Mouse (Mus musculus): ENCODE results near the gene Olfr157. TPM values are rescaled to one million over a fixed set of nuclear protein-coding genes. Genes with fewer than 3 reads are reported as not detected.

Gene Olfr157
- not detected in 2 replicates for polyA plus RNA-seq (2014; fragmentation: Nextera tagmentation; extraction: Ambion mirVana)

DNA sequence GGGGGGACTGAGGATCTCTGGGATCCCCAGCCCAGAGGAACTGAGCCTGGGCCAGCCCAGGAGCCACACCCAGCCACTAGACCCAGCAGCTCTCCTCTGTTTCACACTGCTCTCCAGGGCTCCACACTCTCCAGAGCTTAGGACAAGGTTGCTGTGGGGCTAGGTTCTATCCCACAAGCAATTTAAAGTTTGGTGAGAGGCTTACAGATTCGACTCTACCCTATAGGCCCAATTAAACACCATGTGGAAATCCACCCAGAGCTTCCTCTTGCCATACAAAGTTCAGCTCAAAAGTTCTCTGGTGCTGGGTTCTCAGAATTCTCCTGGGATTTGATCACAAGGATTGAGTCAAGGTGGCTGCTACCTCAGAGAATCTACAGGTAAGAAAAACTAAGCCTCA is at the start of gene Olfr157:
Gene Olfr157, minus strand, starts transcription at position 101 of the 400 bp plus-strand sequence.
- H3K4me2 ChIP-seq (ENCODE audit: low read depth, severe bottlenecking), result no peak within 1 kb of the TSS
- no peak within 1 kb of the TSS for H3K4me3 ChIP-seq (ENCODE audit: low read depth, low read length)
- no peaks in the 10 kb centered on the region for H3K27me3 ChIP-seq (ENCODE audit: control insufficient read depth, insufficient read depth, low read length)
- no peak within 1 kb of the TSS for H3K27ac ChIP-seq (replicated peaks; ENCODE audit: low read depth, low read length)
- DNase-seq (ENCODE audit: low spot score), result no peak
- H3K9ac ChIP-seq (ENCODE audit: low read length), result no peak within 1 kb of the TSS
- no peak for ATAC-seq (ENCODE audit: insufficient number of reproducible peaks, low FRiP score, low TSS enrichment, low read depth)
- 74% methylated on average over 1 of the region's 1 CpGs for WGBS
- H3K36me3 ChIP-seq (ENCODE audit: control insufficient read depth, insufficient read depth, low read length), result no peaks in the 10 kb centered on the region
- H3K4me1 ChIP-seq (ENCODE audit: control insufficient read depth, insufficient read depth, low read length), result no peaks in the 10 kb centered on the region
- no peaks in the 10 kb centered on the region; the same call in 1 of the 2 replicates for H3K9me3 ChIP-seq (ENCODE audit: control insufficient read depth, low read length)

DNA sequence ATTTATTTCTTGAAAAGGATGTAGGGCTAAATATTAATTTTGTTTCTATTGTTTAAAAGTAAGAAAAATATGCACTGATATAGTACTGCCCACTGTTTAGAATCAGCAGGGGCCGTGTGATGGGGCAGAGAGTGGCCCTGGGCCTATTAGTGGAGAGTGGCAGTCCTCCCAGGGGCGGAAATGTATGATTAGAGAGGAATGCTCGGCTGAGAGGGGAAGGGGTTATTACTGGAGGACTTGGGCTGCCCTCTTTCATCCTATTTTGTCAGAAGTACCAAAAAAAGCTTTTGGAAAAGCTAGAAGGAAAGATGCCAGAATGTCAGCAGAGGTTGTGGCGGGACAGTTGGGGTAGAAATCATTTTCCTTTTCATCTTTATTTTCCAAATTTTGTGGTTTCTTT is 44.2 kb upstream of the Olfr157 start:
- Histone ChIP-seq H3K27me3 (ENCODE audit: control insufficient read depth, insufficient read depth, low read length) (no peaks in the 10 kb centered on the region), H3K36me3 (ENCODE audit: control insufficient read depth, insufficient read depth, low read length) (no peaks in the 10 kb centered on the region), H3K27ac (replicated peaks; ENCODE audit: low read depth, low read length) (peak overlapping the region; percentile 2; the same call in 1 of the 2 replicates), H3K4me1 (ENCODE audit: control insufficient read depth, insufficient read depth, low read length) (peaks cover 16% of the 10 kb centered on the region), H3K4me3 (ENCODE audit: low read depth, low read length) (no peak overlapping the region), H3K9ac (ENCODE audit: low read length) (no peak overlapping the region), H3K4me2 (ENCODE audit: low read depth, severe bottlenecking) (no peak overlapping the region), H3K9me3 (ENCODE audit: control insufficient read depth, low read length) (no peaks in the 10 kb centered on the region)
- DNase-seq (ENCODE audit: low spot score), result peak; percentile 55
- no peak for ATAC-seq (ENCODE audit: insufficient number of reproducible peaks, low FRiP score, low TSS enrichment, low read depth)
- WGBS, result 14% methylated on average over 4 of the region's 4 CpGs

DNA sequence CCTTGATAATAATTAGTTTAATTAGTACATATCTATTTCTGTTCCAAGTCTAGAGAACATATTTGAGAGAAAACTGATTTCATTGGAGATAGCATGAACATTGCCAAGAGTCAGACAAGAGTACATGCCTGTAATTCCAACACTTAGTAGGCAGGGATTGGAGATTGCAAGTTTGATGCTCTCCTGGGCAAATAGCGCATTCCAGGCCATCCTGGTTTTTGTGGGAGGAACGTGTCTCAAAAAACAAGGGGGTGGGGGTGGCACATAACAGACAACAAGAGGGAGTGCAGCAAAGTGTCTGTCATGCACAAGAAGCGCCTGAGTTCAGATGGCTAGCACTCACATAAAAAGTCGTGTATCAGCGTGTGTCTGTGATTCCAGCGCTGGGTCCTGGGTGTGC is 39.6 kb upstream of the Olfr157 start:
- 79% methylated on average over 6 of the region's 6 CpGs for WGBS
- H3K27me3 ChIP-seq (ENCODE audit: control insufficient read depth, insufficient read depth, low read length), result no peaks in the 10 kb centered on the region
- no peak overlapping the region for H3K4me2 ChIP-seq (ENCODE audit: low read depth, severe bottlenecking)
- no peaks in the 10 kb centered on the region for H3K9me3 ChIP-seq (ENCODE audit: control insufficient read depth, low read length)
- no peak overlapping the region for H3K9ac ChIP-seq (ENCODE audit: low read length)
- no peak overlapping the region for H3K4me3 ChIP-seq (ENCODE audit: low read depth, low read length)
- H3K27ac ChIP-seq (replicated peaks; ENCODE audit: low read depth, low read length), result no peak overlapping the region
- H3K4me1 ChIP-seq (ENCODE audit: control insufficient read depth, insufficient read depth, low read length), result peaks cover 26% of the 10 kb centered on the region
- ATAC-seq (ENCODE audit: insufficient number of reproducible peaks, low FRiP score, low TSS enrichment, low read depth), result no peak
- DNase-seq (ENCODE audit: low spot score), result no peak
- no peaks in the 10 kb centered on the region for H3K36me3 ChIP-seq (ENCODE audit: control insufficient read depth, insufficient read depth, low read length)

DNA sequence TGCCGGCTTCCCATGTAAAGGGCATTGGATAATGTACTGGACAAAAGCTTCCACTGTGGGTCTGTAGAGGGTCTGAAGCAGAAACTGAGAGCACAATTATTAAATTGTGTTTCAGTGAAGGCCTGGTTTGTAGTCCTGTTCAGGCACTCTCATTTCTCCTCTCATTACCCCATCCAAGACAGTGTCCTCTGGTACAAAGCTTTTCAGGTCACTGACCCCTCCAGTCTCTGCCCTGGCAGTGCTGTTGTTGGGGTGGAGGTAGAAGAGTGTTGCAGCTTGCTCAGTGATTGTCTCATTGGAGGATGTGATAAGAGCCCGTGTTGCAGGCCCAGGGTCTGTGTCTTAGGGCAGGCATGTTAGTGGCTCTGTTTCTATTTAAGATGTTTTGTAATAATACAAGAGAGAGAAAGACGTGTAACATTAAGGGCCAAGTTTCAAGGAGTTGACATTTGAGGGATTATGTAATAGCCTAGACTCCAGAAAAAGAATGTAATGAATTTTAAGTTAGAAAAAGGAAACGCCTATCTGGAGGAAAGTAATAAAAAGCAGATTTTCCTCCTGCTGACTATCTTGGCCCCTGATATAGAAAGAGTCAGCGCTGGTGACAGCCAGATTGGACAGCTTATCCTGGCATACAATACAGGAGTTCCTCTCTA is 38.2 kb upstream of the Olfr157 start:
- Histone ChIP-seq H3K4me3 (ENCODE audit: low read depth, low read length) (no peak overlapping the region), H3K4me2 (ENCODE audit: low read depth, severe bottlenecking) (no peak overlapping the region), H3K27ac (replicated peaks; ENCODE audit: low read depth, low read length) (no peak overlapping the region), H3K9me3 (ENCODE audit: control insufficient read depth, low read length) (no peaks in the 10 kb centered on the region), H3K27me3 (ENCODE audit: control insufficient read depth, insufficient read depth, low read length) (no peaks in the 10 kb centered on the region), H3K4me1 (ENCODE audit: control insufficient read depth, insufficient read depth, low read length) (peaks cover 14% of the 10 kb centered on the region), H3K9ac (ENCODE audit: low read length) (0 out of 2 replicates have a peak overlapping the region, but pooled peaks have one; percentile 12), H3K36me3 (ENCODE audit: control insufficient read depth, insufficient read depth, low read length) (no peaks in the 10 kb centered on the region)
- ATAC-seq (ENCODE audit: insufficient number of reproducible peaks, low FRiP score, low TSS enrichment, low read depth), result no peak
- DNase-seq (ENCODE audit: low spot score), result no peak
- WGBS, result 34% methylated on average over 5 of the region's 5 CpGs

DNA sequence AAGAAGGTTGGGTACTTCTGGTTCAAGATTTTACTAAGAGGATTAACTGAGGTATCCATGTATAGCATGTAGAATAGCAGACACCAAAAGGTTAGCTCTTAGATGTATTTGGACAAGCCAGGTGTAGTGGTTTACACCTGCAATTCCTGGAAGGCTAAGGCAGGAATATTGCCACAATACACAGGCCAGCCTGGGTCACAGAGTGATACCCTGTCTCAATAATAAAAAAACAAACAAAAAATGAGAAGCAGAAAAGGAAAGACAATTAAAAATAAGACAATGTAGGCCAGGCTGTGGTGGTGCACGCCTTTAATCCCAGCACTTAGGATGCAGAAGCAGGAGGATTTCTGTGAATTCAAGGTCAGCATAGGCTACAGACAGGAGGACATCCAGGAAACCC is 37.2 kb upstream of the Olfr157 start:
- 97% methylated on average over 1 of the region's 1 CpGs for WGBS
- Histone ChIP-seq H3K9me3 (ENCODE audit: control insufficient read depth, low read length) (no peaks in the 10 kb centered on the region), H3K4me1 (ENCODE audit: control insufficient read depth, insufficient read depth, low read length) (peaks cover 14% of the 10 kb centered on the region), H3K36me3 (ENCODE audit: control insufficient read depth, insufficient read depth, low read length) (no peaks in the 10 kb centered on the region), H3K4me2 (ENCODE audit: low read depth, severe bottlenecking) (no peak overlapping the region), H3K27ac (replicated peaks; ENCODE audit: low read depth, low read length) (no peak overlapping the region), H3K9ac (ENCODE audit: low read length) (no peak overlapping the region), H3K4me3 (ENCODE audit: low read depth, low read length) (no peak overlapping the region), H3K27me3 (ENCODE audit: control insufficient read depth, insufficient read depth, low read length) (no peaks in the 10 kb centered on the region)
- DNase-seq (ENCODE audit: low spot score) (no peak), ATAC-seq (ENCODE audit: insufficient number of reproducible peaks, low FRiP score, low TSS enrichment, low read depth) (no peak)

DNA sequence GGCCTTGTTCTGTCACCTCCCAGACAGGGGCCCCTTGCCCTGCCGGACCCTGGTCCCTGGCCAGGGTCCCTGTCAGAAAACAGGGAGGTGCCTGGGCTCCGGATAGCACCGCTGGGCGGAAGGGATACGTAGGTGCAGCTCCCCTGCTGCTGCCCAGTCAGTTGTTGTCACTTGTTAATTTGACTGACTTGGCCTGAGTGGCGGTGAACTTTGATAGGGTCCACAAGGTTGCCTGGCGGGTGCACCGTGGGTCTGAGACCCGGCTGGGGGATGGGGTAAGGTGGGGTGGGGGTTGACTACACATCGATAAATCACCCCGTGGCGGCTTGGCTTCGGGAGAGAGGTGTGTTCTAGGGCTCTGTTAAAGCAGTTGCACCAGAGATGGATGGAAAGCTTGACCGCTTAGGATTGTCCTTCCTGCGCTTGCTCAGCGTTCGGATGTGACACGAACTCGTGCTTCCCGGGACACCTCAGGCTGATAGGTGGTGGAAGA is 36.0 kb upstream of the Olfr157 start:
- peak overlapping the region; percentile 76 for H3K9ac ChIP-seq (ENCODE audit: low read length)
- WGBS, result under 1% methylated on average over 20 of the region's 20 CpGs
- H3K9me3 ChIP-seq (ENCODE audit: control insufficient read depth, low read length), result no peaks in the 10 kb centered on the region
- peak overlapping the region; percentile 70 for H3K4me2 ChIP-seq (ENCODE audit: low read depth, severe bottlenecking)
- H3K4me1 ChIP-seq (ENCODE audit: control insufficient read depth, insufficient read depth, low read length), result peaks cover 14% of the 10 kb centered on the region
- no peak overlapping the region for H3K27ac ChIP-seq (replicated peaks; ENCODE audit: low read depth, low read length)
- ATAC-seq (ENCODE audit: insufficient number of reproducible peaks, low FRiP score, low TSS enrichment, low read depth), result peak; percentile 74
- no peak for DNase-seq (ENCODE audit: low spot score)
- no peaks in the 10 kb centered on the region for H3K27me3 ChIP-seq (ENCODE audit: control insufficient read depth, insufficient read depth, low read length)
- peak overlapping the region; percentile 71 for H3K4me3 ChIP-seq (ENCODE audit: low read depth, low read length)
- H3K36me3 ChIP-seq (ENCODE audit: control insufficient read depth, insufficient read depth, low read length), result no peaks in the 10 kb centered on the region

DNA sequence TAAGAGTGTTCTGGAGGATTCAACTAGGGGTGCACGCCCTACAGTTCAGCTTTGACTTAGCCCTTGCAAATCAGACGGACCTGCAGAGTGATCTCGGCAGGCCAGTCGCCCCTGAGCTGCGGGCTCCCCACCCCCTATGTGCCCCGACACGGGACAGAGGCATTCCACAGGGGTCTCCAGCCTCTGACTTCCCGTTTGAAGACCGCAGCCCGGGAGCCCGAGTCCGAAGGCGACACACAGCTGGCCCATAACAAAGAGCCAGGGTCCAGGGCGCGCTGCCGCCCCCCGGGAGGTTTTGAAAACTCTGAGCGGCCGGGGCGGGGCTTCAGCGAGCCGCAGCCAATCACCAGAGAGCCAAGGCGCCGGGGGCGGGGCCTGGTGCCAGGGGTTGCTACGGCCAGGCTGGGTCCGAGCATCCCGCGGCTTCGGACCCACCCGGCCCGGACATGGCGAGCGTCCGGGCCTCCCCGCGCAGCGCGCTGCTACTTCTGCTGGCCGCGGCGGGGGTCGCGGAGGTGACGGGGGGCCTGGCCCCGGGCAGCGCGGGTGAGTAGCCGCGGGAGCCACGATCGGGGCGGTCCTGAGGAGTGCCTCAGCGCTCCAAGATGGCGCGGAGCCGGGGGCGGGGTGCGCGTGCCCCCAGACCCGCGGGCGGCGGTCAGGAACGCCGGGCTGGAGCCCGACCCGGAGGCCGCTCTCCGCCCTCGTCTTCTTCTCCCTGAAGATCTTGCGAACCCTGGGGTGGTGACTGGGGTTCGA is 35.3 kb upstream of the Olfr157 start, which contains the start of gene Reck:
Gene Reck, plus strand, starts transcription at position 371 of the 759 bp plus-strand sequence.
- Histone ChIP-seq H3K36me3 (ENCODE audit: control insufficient read depth, insufficient read depth, low read length) (no peaks in the 10 kb centered on the region), H3K4me2 (ENCODE audit: low read depth, severe bottlenecking) (peak within 1 kb of the TSS; percentile 70), H3K9ac (ENCODE audit: low read length) (peak within 1 kb of the TSS; percentile 76), H3K4me3 (ENCODE audit: low read depth, low read length) (peak within 1 kb of the TSS; percentile 71), H3K27ac (replicated peaks; ENCODE audit: low read depth, low read length) (peak within 1 kb of the TSS; percentile 38; the same call in 1 of the 2 replicates), H3K4me1 (ENCODE audit: control insufficient read depth, insufficient read depth, low read length) (peaks cover 14% of the 10 kb centered on the region), H3K27me3 (ENCODE audit: control insufficient read depth, insufficient read depth, low read length) (no peaks in the 10 kb centered on the region), H3K9me3 (ENCODE audit: control insufficient read depth, low read length) (no peaks in the 10 kb centered on the region)
- DNase-seq (ENCODE audit: low spot score) (peak; percentile 97), ATAC-seq (ENCODE audit: insufficient number of reproducible peaks, low FRiP score, low TSS enrichment, low read depth) (peak; percentile 89)
- WGBS, result under 1% methylated on average over 67 of the region's 73 CpGs

DNA sequence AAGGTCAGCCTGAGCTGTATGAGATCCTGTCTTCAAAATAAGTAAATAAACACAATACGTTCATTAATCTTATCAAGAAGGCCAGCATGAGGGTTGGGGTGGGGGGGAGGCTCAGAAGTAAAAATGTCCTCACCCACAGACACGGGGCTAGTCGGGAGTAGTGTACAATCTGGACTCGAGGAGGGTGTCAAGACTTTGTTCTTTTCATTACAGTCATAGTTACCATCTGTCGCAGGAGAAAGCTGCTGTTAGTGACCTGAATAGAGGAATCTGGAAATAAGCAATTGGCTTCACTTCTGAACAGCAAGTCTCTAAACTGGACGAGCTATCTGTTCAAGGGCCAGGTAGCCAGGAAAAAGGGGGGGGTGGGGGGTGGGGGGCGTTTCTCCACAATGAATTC is 34.5 kb upstream of the Olfr157 start:
- Histone ChIP-seq H3K36me3 (ENCODE audit: control insufficient read depth, insufficient read depth, low read length) (no peaks in the 10 kb centered on the region), H3K4me2 (ENCODE audit: low read depth, severe bottlenecking) (peak overlapping the region; percentile 70), H3K4me3 (ENCODE audit: low read depth, low read length) (no peak overlapping the region), H3K9ac (ENCODE audit: low read length) (no peak overlapping the region; the same call in 1 of the 2 replicates), H3K4me1 (ENCODE audit: control insufficient read depth, insufficient read depth, low read length) (peaks cover 14% of the 10 kb centered on the region), H3K9me3 (ENCODE audit: control insufficient read depth, low read length) (no peaks in the 10 kb centered on the region), H3K27ac (replicated peaks; ENCODE audit: low read depth, low read length) (no peak overlapping the region), H3K27me3 (ENCODE audit: control insufficient read depth, insufficient read depth, low read length) (no peaks in the 10 kb centered on the region)
- ATAC-seq (ENCODE audit: insufficient number of reproducible peaks, low FRiP score, low TSS enrichment, low read depth) (no peak), DNase-seq (ENCODE audit: low spot score) (no peak)
- 51% methylated on average over 7 of the region's 7 CpGs for WGBS
